Mouse (Mus musculus) thymus, postnatal 4 days (tissue): ENCODE results near the gene Phc1.
"Not testable (repeated sequence)": the region's sequence is repeated elsewhere in the genome, so short reads cannot be mapped to it uniquely, and the experiment has no call there.

Experiments
- DNase-seq: peaks from one replicate; pipeline ENCODE4 v3.0.0; 2021

Phc1 gene

DNA sequence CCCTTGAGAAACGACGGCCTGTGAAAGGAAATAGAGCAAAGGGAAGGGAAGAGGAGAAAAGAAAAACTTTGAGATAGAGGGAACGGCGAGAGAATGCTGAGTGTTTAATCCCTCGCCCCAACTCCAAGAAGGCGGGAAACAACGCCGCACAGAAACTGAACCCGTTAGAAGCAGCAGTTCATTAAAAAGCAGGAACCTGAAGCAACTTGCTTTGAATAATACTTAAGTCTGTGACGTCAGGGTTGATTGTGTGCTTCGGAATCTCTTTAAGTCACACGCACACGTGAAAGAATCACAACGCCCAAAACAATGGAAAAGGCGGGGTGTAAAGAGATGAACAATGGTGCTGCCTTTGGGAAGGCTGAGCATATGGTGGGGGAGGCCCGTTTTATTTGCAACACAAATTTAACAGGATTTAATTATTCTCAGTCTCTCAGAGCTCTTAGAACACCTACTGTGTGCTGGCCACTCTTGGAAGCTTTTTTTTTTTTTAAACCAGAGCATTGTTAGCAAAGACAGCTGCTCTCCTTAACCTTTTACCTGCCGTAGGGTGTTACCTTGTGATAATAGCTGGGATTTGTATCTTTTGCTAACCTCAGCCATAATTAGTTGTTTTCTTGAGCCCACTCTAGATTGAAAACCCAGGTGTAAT lies at the start of gene Phc1:
Gene Phc1 (minus strand): TSS at position 213 of the 652 bp plus-strand sequence.
- DNase-seq = no peak

DNA sequence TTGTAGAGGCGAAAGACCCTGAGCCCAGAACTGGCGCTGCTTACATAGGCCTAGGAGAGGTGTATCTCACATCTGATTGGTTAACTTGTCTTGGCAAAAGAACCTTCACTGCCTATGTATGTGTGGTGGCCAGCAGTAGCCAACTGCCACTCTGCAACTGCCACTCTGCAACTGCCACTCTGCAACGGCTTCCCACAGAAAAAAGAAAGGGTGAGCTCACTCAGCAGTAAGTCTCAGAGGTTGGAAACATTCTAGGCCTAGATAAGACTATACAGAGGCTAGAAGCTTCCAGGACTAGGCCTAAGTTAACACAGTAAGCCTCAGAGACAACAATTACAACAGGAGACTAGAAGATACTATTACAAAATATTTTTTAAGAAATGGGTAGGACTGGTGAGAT lies 49.6 kb upstream of the Phc1 start:
- DNase-seq = not testable (repeated sequence)

DNA sequence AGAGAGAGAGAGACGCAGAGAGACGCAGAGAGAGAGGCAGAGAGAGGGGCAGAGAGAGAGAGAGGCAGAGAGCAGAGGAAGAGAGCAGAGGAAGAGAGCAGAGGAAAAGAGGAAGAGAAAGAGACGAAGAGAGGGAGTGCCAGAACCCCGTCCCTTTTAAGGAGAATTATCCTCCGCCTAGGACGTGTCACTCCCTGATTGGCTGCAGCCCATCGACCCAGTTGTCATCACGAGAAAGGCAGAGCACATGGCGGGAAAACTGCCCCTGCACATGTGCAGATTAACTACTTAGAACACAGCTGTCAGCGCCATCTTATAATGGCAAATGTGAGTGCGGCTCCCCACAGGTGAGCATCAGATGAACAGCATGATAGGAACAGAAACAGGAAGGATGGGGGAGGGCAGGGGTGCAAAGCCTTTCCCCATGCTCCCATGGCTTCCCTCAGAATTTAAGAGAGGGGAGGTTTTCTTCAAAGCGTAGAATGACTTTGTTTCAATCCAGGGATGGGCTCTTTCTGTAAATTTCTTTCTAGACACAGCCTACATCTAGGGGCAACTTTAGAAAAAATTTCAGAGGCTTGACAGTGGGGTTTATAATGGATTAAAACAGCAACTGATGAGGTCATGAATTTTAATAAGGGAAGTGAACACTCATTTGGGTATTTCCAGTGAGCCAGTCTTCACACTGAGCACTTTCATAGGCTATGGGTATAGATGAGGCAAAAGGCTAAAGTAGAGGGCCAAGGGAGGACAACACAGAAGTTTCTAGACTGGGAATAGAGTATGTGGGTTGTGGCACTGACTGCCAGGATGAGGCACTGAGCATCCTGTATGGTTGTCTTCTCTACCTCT lies 47.0 kb upstream of the Phc1 start:
- not testable (repeated sequence) for DNase-seq

DNA sequence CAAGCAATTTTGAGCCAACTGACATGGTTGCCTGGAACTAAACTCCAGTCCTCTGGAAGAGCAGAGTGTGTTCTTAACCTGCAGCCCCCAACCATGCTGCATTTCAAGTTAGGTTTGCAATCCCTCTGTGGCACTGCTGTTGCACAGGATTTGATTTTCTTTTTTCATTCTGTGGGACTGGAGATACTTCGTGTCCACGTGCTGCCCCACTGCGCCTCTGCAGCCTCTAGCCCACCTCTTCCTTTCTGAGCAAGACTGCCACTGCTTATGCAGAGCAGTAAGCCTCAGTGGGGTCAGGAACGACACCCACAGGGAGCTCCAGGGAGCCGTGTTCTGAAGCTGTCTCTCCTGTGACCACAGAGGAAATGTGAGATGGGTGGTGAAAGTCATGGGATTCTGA lies 45.4 kb upstream of the Phc1 start:
- DNase-seq = no peak

DNA sequence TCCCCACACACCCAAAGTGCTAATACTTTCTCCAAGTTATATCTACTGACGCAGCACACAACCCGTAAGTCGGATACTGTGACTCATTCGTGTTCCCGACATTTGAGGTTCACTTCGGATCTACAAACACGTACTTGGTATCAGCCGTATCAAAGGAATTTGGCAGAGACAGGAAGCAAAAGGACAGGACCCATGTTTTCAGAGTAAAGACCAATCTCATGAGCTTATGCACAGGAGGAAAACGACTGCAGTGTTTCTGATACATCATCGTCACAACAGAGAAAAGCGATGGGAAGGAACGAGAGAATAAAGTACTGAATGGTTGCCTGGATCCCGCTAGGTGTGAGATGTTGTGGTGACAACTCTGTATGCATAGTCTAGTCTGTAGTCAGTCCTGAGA lies 44.5 kb upstream of the Phc1 start:
- DNase-seq = no peak

DNA sequence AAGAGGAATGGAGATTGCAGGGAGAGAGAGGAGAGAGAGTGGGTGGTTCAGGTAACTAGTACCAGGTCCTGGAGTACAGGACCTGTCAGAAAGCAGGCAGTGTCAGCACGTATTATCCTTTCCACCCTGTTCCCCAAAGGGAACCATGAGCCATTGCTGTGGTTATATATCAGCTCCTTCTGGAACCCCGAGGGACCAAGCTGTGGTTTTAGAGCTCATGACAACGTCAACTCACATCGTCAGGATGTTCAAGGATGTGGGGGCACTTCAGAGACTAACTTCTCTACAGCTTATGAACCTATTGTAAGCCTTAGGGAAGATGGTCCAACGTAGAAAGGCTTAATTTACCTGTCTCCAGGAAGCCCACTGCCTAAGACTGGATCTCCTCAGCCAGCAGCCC lies 42.9 kb upstream of the Phc1 start:
- no peak for DNase-seq

DNA sequence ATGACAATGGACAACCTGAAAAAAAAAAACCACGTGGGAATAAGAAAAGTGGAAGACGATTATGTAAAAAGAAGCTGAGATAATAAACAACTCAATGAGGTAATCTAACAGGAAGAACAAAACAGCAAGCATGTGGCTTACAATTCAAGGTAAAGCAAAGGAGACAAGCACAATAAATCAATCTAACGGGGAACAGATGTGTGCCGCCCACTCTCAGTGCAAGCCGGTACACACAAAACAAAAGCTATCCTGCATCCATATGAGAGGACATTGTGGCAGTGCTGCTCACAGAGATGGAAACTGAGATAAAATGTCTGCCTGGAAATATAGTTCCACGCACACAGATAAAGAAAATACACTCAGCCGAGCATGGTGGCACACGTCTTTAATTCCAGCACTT lies 41.7 kb upstream of the Phc1 start:
- no peak for DNase-seq

DNA sequence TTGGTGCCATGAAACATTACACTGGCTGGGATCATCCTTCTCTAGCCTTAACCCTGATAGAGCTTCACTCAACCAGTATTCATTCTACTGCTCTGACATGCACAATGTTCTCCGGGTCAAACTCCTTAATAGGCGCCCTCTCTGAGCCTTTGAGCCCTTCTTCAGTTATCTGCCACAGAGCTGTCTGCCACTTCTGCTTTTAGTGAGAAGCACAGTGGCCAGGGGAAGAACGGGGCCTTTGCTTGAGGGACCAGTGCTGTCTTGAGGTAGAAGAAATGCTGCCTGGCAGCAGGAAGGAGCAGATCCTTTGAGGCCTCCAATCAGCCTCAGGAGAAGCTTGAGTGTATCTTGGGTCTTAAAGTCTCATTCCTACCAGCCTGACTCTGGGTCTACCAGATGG lies 27.9 kb upstream of the Phc1 start:
- DNase-seq = no peak

DNA sequence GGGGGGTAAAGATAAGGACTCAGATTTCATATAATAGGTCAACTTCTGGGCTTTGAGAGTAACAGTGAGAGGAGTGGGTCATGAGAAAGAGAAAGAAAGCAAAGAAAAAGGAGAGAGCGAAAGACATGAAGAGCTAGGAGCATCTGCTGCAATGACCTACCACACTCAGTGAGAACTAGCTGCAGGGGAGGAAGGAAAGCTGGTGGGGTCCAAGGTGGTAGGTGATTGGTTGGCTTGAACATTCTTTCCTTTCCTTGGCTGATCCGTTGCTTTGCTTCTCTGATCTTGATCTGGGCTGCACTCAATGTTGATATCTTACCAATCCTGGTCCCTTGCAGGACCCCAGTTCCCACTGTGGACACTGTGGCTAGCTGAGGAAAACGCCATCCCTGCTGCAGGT lies 26.6 kb upstream of the Phc1 start:
- DNase-seq = no peak

DNA sequence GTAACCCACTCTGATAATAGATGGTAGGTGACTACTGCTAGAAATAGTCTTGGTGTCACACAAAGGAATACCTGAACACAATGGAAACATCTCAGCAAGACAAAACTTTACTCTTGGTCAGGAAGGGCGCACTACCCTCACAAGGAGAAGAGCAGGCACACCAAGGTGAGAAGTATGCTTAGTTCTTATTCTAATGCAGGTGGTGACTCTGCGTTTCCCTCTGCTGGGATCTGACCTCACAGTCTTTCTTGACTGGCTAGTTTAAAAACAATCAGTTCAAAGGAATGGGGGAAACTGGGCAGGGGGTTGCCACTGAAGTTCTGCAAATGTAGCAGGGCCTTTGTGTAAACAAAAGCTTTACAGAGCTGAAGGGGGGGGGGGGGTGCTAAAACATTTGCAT lies 25.9 kb upstream of the Phc1 start:
- DNase-seq = no peak

DNA sequence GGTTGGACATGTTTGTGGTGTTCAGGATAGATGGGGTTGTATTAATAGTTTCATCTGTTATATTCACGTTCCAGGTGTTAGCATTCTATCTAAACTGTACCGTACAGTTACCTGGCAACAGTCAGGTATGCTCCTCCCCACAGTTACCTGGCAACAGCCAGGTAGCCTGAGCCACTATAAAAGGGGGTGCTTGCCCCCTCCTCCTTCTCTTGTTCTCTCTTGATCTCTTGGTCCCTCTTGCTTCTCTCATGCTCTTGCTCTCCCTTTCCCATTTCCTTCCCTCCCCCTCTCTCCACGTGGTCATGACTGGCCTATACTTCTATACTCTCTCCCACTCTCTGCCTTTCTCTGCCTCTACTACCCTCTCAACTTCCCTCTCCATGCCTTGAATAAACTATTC lies 25.3 kb upstream of the Phc1 start:
- DNase-seq = no peak

DNA sequence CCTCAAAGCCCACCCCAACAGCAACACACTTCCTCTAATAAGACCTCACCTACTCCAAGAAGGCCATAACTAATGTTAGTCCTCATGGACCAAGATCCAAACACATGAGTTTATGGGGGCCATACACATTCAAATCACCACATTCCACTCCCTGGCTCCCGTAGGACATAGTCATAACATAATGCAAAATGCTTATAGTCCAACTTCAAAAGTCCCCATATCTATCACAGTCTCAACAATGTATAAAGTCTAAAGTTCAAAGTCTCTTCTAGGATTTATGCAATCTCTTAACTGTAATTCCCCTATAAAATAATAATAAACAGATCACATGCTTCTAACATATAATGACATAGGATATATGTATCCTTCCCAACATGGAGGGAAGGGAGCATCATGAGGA lies 16.7 kb upstream of the Phc1 start:
- no peak for DNase-seq

DNA sequence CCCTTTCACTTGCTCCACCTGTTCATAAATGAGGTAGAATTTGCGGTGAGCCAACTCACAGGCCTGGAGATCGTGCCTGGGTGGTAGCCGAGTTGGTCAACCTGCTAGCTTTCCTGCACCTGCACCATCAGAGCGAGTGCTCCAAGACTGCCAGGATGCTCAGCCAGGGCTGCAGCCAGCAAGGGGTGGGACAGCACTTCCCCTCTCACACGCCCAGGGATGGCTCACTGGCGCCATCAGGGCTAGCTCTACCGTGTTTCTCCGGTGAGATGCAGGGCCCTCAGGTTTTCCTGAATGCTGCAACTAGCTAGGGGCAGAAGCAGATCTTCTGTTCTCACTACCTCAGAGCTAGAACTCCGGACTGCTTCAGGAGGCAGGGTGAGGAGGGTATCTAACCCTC lies 15.5 kb upstream of the Phc1 start:
- DNase-seq = no peak

DNA sequence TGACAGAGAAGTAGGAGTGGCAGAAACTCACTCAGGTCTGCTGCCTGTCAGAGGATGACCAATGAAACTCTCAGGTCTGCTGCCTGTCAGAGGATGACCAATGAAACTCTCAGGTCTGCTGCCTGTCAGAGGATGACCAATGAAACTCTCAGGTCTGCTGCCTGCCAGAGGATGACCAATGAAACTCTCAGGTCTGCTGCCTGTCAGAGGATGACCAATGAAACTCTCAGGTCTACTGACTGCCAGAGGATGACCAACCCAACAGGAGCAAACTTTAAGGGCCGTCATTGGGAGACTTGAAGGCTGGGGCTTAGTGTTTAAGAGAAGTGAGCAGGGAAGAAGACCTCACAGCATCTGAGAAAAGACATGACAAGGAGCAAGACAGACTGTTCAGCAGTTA lies 7.0 kb upstream of the Phc1 start:
- not testable (repeated sequence) for DNase-seq

DNA sequence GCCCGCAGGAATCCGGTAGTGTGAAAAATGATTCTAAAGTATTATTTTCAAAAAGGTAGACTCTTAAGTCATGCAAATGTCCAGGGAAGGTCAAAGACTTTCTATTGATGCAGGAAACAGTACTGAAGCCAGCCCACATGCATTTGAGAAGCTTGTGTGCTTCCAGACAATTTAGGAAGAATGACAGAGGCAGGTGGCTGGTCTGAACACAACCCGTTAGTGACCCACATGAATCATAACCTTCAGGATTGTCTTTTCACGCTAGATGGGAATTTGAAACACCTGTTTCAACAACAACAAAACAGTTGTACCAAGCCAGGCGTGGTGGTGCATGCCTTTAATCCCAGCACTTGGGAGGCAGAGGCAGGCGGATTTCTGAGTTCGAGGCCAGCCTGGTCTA lies 6.0 kb upstream of the Phc1 start:
- no peak for DNase-seq

DNA sequence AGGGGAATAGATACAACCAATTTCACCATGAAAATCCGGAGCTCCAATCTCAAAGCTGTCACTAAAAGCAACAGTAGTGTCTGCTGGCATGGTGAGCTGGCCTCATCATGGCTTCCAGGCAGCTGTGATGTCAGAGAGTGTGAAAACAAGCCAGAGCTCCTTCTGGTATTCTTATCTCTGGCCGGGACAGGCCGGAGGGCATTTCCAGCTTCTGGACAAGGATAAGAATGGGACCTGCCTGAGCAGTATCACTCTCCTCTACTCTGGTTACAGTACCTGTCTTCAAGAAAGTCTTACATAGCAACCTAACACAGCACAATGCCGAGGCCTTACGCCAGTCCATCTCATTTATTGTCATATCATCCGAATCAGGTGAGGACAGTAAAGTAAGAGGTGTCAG lies 5.4 kb upstream of the Phc1 start:
- DNase-seq = no peak

DNA sequence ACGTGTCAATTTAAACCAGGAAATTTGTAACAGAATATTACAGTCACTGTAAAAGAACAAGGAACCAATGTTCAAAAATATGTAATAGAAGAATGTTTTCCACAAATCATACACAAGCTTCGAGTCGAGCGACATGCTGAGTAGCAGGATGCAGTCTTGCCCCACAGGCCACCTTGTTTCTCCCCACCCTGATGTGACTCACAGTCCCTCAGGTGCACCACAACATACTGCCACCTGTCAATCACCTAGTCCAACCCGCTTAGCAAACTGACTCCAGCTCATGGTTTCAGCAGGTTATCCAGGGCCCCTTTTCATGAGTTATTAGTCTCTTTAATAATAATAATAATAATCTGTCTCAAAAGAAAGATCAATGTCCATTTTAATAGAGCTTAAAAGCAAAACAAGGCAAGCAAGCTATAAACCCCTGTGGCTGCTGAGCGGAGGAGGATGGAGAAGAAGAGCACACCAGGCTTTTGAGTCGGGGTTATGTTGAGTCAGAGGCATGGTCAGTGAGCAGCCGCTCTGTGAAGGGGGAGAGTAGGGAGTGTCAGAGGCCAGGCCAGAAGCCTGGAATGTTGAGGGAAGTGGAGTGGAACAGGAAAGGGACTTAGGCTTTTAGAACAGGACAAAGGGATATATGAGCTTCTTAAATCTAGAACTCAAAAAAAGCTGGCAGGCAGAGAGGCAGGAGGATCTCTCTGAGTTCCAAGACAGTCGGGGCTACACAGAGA lies 4.2 kb upstream of the Phc1 start:
- no peak for DNase-seq

DNA sequence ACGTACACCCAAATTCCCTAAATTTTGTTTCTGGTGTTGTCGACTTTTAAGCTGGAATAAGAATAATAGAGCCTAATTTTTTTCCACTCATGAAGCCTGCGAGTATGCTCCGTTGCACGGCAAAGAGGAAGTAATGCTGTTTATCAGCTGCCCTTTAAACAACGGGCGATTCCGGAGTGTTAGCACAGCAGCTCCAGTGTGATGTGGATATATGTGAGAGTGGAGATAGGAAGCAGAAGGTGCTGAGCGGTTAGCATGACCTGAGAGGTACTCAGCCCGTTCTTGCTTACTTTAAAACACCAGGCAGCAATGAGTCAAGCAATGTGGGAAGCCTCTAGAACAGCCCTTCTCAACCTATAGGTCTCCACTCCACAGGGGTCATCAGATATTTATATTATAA lies 3.4 kb upstream of the Phc1 start:
- no peak for DNase-seq

DNA sequence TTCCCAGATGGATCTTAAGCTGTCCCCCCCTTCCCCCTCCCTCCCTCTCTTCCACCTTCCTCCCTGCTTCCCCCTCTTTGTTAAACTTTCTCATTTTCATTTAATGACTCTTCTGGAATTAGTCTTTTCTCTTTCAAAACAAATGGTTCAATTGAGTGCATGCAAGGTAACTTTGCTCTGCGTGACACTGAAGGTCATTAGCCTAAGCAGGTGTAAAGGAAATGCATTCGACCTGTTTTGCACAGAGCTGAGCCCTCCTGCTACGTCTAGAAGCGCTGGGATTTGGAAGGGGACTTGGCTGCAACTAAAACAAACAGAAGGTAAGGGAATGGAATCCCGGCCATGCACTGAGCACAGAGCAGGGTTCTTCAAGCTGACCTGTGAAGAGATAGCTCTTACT lies 1.8 kb upstream of the Phc1 start:
- no peak for DNase-seq

DNA sequence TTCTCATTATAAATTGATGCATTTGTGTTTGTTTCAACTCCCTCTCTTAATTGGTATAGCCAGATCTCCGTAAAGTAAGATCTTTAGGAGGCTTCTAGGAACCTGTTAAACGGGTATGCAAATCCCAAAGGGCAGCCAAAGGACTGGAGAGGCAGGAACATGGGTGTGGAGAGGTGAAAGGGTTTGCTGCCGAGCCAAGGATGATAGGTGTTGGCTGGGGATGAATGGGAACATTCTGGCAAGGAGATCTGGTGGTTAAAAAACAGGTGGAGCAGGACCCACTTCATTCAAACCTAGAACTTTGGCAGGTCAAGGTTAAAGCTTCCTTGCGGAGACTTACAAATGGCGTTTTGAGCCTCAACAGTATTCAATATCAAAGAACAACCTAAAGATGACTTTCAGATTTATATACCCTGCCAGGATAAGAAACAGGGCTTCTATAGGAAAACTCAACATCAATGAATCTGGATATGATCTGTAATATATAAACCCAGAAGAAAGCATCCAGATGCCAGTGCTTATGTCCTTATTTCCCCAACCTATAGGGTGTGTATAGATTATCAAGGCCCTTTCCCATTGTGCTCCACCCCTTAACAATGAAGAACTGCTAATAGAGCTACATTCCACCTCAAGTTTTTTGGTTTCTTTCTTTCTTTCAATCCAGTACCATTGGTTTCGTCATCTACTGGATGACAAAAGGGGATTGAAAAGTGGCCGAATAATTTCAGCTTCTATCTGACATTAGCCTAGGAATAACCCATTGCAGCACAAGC lies 863 bp upstream of the Phc1 start:
- no peak for DNase-seq

DNA sequence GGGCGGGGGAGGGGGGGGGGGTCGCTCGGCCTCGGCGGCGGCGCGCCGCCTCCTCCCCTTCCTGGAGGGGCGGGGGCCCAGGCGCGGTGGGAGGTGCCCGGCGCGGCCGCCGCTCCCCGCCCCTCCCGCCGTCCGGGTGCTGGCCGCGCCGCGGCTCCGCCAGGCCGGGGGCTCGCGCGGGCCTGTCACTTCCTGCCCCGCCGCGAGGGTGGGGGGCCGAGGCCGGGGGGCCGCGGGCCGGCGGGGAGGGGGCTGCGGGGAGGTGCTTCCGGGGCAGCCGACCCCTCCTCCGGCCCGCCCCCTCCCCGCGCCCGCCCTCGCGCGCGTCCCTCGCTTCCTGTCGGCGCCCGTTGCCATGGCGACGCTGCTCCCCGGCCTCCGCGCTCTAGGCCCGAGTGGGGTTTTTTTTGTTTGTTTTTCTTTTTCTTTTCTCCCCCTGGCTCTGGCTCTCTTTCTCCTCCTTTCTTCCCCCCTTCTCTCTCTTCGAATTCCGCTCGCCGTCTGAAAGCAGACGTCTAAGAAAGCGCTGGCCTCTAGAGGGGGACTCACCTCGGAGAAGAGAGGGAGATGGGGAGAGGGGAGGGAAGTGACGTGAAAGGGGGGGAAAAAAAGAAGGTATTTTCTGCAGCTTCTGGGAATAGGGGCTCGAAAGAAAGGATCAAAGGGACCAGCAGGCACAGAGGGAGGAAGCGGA lies 566 bp downstream of the Phc1 start:
- DNase-seq = peak; percentile 96

DNA sequence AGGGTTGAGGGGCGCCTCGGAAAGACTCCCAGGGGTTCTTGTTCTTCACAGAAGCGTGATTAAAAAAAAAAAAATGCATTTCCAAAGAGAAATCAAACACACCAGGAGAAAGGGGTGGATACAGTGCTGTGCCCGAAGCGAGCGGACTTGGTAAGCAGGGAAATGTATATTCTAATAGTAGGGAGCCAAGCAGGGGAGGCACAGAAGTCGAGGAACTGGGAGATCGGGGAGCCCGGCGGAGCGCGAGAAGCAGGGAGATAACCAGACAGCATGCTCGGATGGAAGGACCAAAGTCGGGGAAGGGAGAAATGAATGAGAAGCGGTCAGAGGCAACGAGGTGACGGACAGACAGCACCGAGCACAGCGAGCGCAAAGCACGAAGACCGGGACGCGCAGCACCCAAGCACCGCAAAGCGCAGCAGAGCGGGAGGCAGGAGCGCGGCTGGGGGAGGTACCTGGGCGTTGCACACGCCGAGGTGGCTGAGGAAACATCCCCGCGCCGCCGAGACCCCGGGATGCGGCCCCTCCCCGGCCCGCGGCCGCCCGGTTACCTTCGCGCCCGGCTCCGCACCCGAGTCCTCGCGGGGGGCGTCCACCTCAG lies 1.2 kb downstream of the Phc1 start:
- peak; percentile 83 for DNase-seq
